ENCODE assay signal across 8 mouse cellular contexts in genomic region chr14:20389446-20390079, GRCm38 (mm10). TPM values are rescaled to one million over a fixed set of nuclear protein-coding genes. Genes with fewer than 3 reads are reported as not detected.
A peak's percentile ranks its signal among the peaks of the same experiment; 100 is the strongest.
DNase-seq lines count a peak whose midpoint lies in the region; ATAC-seq and TF ChIP-seq lines count a peak whose summit lies in the region.

No protein-coding gene starts in this region.

- intact Hi-C loops in left cerebral cortex, adult 2 months (cut with DNase I) = loop anchor here (5.0 kb wide), 1 partner anchor 567 kb away; the partner anchor contains the start of gene Rtraf

- H3K4me3 ChIP-seq in left cerebral cortex, adult 2 months = peak overlapping the region; percentile 68
- H3K4me3 ChIP-seq in embryonic facial prominence, embryonic 15.5 days (replicated peaks) = peak overlapping the region; percentile 83
- peak overlapping the region; percentile 62 for H3K4me3 ChIP-seq in intestine, embryonic 16.5 days (ENCODE audit: low read length)
- peak overlapping the region; percentile 65 for H3K4me3 ChIP-seq in myocyte

- H3K27me3 ChIP-seq in embryonic facial prominence, embryonic 15.5 days = no peaks in the 10 kb centered on the region
- H3K27me3 ChIP-seq in intestine, embryonic 16.5 days (replicated peaks; ENCODE audit: control insufficient read depth, insufficient read depth, low read length) = no peaks in the 10 kb centered on the region
- H3K27me3 ChIP-seq in myocyte (ENCODE audit: control insufficient read depth, insufficient read depth, insufficient read length) = no peaks in the 10 kb centered on the region

- peak overlapping the region; percentile 66 for H3K4me2 ChIP-seq in embryonic facial prominence, embryonic 15.5 days (replicated peaks)
- peak overlapping the region; percentile 60 for H3K4me2 ChIP-seq in intestine, embryonic 16.5 days (ENCODE audit: low read depth, low read length)
- H3K4me2 ChIP-seq in myocyte (ENCODE audit: low read depth) = peak overlapping the region; percentile 75

- no peak overlapping the region for H3K9ac ChIP-seq in embryonic facial prominence, embryonic 15.5 days
- no peak overlapping the region for H3K9ac ChIP-seq in intestine, embryonic 16.5 days (ENCODE audit: low read depth, low read length)

- no peak for DNase-seq in left cerebral cortex, adult 2 months (ENCODE audit: extremely low spot score in 1 of 2, low spot score in 2 of 2)
- DNase-seq in left cerebral cortex, adult 11 months (ENCODE audit: low spot score) = no peak
- DNase-seq in layer of hippocampus, postnatal 25 days (ENCODE audit: extremely low spot score in 1 of 2, low spot score in 1 of 2) = no peak
- no peak for DNase-seq in natural killer cell, adult 2 months (ENCODE audit: low spot score in 2 of 2)

- H3K9me3 ChIP-seq in embryonic facial prominence, embryonic 15.5 days (replicated peaks) = no peaks in the 10 kb centered on the region
- H3K9me3 ChIP-seq in intestine, embryonic 16.5 days (ENCODE audit: control insufficient read depth, low read length) = no peaks in the 10 kb centered on the region

- no peak overlapping the region; the same call in 1 of the 2 replicates for H3K27ac ChIP-seq in left cerebral cortex, adult 2 months
- peak overlapping the region; percentile 89; the same call in 1 of the 2 replicates for H3K27ac ChIP-seq in embryonic facial prominence, embryonic 15.5 days (replicated peaks)
- H3K27ac ChIP-seq in intestine, embryonic 16.5 days (ENCODE audit: low read length) = peak overlapping the region; percentile 81

- H3K36me3 ChIP-seq in embryonic facial prominence, embryonic 15.5 days = peaks cover 23% of the 10 kb centered on the region
- H3K36me3 ChIP-seq in intestine, embryonic 16.5 days (ENCODE audit: control insufficient read depth, insufficient read depth, low read length) = no peaks in the 10 kb centered on the region
- H3K36me3 ChIP-seq in myocyte (ENCODE audit: control insufficient read depth, insufficient read depth) = peaks cover 14% of the 10 kb centered on the region

- H3K4me1 ChIP-seq in embryonic facial prominence, embryonic 15.5 days = peaks cover 31% of the 10 kb centered on the region
- peaks cover 25% of the 10 kb centered on the region for H3K4me1 ChIP-seq in intestine, embryonic 16.5 days (ENCODE audit: control insufficient read depth, insufficient read depth, low read length)

- TF ChIP-seq CTCF in left cerebral cortex, adult 2 months (IDR thresholded peaks at IDR 0.05) = no peak

- H3ac ChIP-seq in myocyte (ENCODE audit: control insufficient read depth, insufficient read length) = no peak overlapping the region

- peaks cover 37% of the 10 kb centered on the region for H3K79me2 ChIP-seq in myocyte (ENCODE audit: control insufficient read depth, insufficient read depth)

- TF ChIP-seq POLR2A in myocyte (IDR thresholded peaks at IDR 0.05; ENCODE audit: insufficient read length, low read depth) = no peak

- no peak for ATAC-seq in embryonic facial prominence, embryonic 15.5 days (ENCODE audit: insufficient number of reproducible peaks, low FRiP score, low TSS enrichment, low read depth)
- ATAC-seq in intestine, embryonic 16.5 days = no peak
- no peak for ATAC-seq in megakaryocyte progenitor cell, adult 5-6 weeks (replicated peaks; ENCODE audit: poor library complexity)

- WGBS in embryonic facial prominence, embryonic 15.5 days = 83% methylated on average over 8 of the region's 8 CpGs
- 82% methylated on average over 8 of the region's 8 CpGs for WGBS in intestine, embryonic 16.5 days

TF ChIP-seq in myocyte, 11 proteins besides CTCF, POLR2A, EP300 and RAD21:
- peak; percentile 21 for TF ChIP-seq POLR2AphosphoS2 (IDR thresholded peaks at IDR 0.05; ENCODE audit: insufficient read length, low read depth)
- no peak for TF ChIP-seq REST (IDR thresholded peaks at IDR 0.05; ENCODE audit: insufficient read depth, insufficient read length)
- no peak for TF ChIP-seq TCF3 (IDR thresholded peaks at IDR 0.05; ENCODE audit: insufficient read length, low read depth)

RNA-seq across cellular contexts. Expression of gene Dnajc9, which starts 0.9 kb away (rescaled TPM):
- 10 to 100 TPM; 24.7 to 25.4 TPM for total RNA-seq in left cerebral cortex, adult 2 months (2021)
- polyA plus RNA-seq in embryonic facial prominence, embryonic 15.5 days (2015; fragmentation: Nextera tagmentation; extraction: Ambion mirVana) = 168 and 176 TPM in 2 replicates
- polyA plus RNA-seq in intestine, embryonic 16.5 days (2015; fragmentation: Nextera tagmentation; extraction: Ambion mirVana) = 99.2 and 119 TPM in 2 replicates
- 31.2 TPM for polyA plus RNA-seq in myocyte (2012; fragmentation: generic; extraction: Trizol)
- 10 to 100 TPM; 25.2 to 27.4 TPM for total RNA-seq in layer of hippocampus, postnatal 25 days (2021)
- total RNA-seq in megakaryocyte progenitor cell, adult 5-6 weeks (2015) = 75.2 and 78.3 TPM in 2 replicates
- total RNA-seq in megakaryocyte progenitor cell, adult 5-6 weeks (2017) = 250 and 274 TPM in 2 replicates

RNA-seq across cellular contexts. Expression of gene Mrps16, which starts 3.9 kb away (rescaled TPM):
- total RNA-seq in left cerebral cortex, adult 2 months (2021) = 10 to 100 TPM; 30.8 to 33.5 TPM
- polyA plus RNA-seq in embryonic facial prominence, embryonic 15.5 days (2015; fragmentation: Nextera tagmentation; extraction: Ambion mirVana) = 82.9 and 90.6 TPM in 2 replicates
- polyA plus RNA-seq in intestine, embryonic 16.5 days (2015; fragmentation: Nextera tagmentation; extraction: Ambion mirVana) = 97.6 and 100 TPM in 2 replicates
- polyA plus RNA-seq in myocyte (2012; fragmentation: generic; extraction: Trizol) = 70.1 TPM
- total RNA-seq in layer of hippocampus, postnatal 25 days (2021) = 10 to 100 TPM; 34.0 to 36.4 TPM
- 89.6 and 90.7 TPM in 2 replicates for total RNA-seq in megakaryocyte progenitor cell, adult 5-6 weeks (2015)
- 43.4 and 45.8 TPM in 2 replicates for total RNA-seq in megakaryocyte progenitor cell, adult 5-6 weeks (2017)

RNA-seq across cellular contexts. Expression of gene Fam149b, which starts 41.6 kb away (rescaled TPM):
- total RNA-seq in left cerebral cortex, adult 2 months (2021) = 10 to 100 TPM; 50.6 to 53.1 TPM
- 36.0 and 36.9 TPM in 2 replicates for polyA plus RNA-seq in embryonic facial prominence, embryonic 15.5 days (2015; fragmentation: Nextera tagmentation; extraction: Ambion mirVana)
- 24.8 and 25.6 TPM in 2 replicates for polyA plus RNA-seq in intestine, embryonic 16.5 days (2015; fragmentation: Nextera tagmentation; extraction: Ambion mirVana)
- 11.5 TPM for polyA plus RNA-seq in myocyte (2012; fragmentation: generic; extraction: Trizol)
- 10 to 100 TPM; 42.4 to 51.7 TPM for total RNA-seq in layer of hippocampus, postnatal 25 days (2021)
- total RNA-seq in megakaryocyte progenitor cell, adult 5-6 weeks (2015) = 21.1 and 30.8 TPM in 2 replicates
- total RNA-seq in megakaryocyte progenitor cell, adult 5-6 weeks (2017) = 21.9 and 26.6 TPM in 2 replicates

RNA-seq across cellular contexts. Expression of gene Ecd, which starts 41.6 kb away (rescaled TPM):
- total RNA-seq in left cerebral cortex, adult 2 months (2021) = 10 to 100 TPM; 33.2 to 39.0 TPM
- 47.3 and 54.4 TPM in 2 replicates for polyA plus RNA-seq in embryonic facial prominence, embryonic 15.5 days (2015; fragmentation: Nextera tagmentation; extraction: Ambion mirVana)
- polyA plus RNA-seq in intestine, embryonic 16.5 days (2015; fragmentation: Nextera tagmentation; extraction: Ambion mirVana) = 42.5 and 46.9 TPM in 2 replicates
- 27.0 TPM for polyA plus RNA-seq in myocyte (2012; fragmentation: generic; extraction: Trizol)
- 10 to 100 TPM; 31.1 to 34.4 TPM for total RNA-seq in layer of hippocampus, postnatal 25 days (2021)
- total RNA-seq in megakaryocyte progenitor cell, adult 5-6 weeks (2015) = 44.2 and 45.9 TPM in 2 replicates
- total RNA-seq in megakaryocyte progenitor cell, adult 5-6 weeks (2017) = 67.3 and 71.2 TPM in 2 replicates
